Mouse (Mus musculus): ENCODE measurements around the gene Cdyl.

- TF ChIP-seq CTCF (IDR thresholded peaks at IDR 0.05; ENCODE audit: low read depth, low read length), result no peak
- no peak for TF ChIP-seq GATA1 (IDR thresholded peaks at IDR 0.05; ENCODE audit: borderline replicate concordance, low read length)
- TF ChIP-seq TAL1 (conservative IDR thresholded peaks at IDR 0.05; ENCODE audit: low read depth, low read length), result no peak
These were observed 40.3 kb upstream of the Cdyl start for GRCm38 (mm10) chr13:35619356-35619755.
